Mouse (Mus musculus): ENCODE results near the gene Rap1b.

DNA sequence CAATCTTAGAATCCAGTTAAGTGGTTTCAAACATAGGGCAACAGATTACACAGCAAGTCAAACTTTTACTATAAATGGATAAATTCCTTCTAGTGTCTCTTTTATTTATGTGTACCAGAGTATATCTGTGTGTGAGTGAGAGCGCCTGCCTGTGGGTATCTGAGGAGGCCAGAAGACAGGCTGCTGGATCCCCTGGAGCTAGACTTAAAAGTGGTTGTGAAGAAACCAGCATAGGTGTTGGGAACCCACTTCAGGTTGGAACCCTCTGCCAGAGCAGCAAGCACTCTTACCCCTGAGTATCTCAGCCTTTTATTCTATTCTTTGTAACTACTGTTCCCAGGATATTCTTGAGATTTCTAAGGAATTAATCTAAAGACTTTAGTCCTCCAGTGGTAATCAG is 4.1 kb downstream of the Rap1b start:
- TF ChIP-seq CTCF (IDR thresholded peaks at IDR 0.05; ENCODE audit: insufficient read depth, low read depth, low read length) (no peak), POLR2A (IDR thresholded peaks at IDR 0.05; ENCODE audit: insufficient read depth, low read depth, low read length) (no peak)

Data from olfactory bulb, adult 2 months (tissue).